Mouse (Mus musculus): Measurements from ENCODE around the gene Trim47. TPM values are rescaled to one million over a fixed set of nuclear protein-coding genes. Genes with fewer than 3 reads are reported as not detected.

The Trim47 gene
- polyA plus RNA-seq, 1 experiment from 2014 or later = 66.1 TPM

DNA sequence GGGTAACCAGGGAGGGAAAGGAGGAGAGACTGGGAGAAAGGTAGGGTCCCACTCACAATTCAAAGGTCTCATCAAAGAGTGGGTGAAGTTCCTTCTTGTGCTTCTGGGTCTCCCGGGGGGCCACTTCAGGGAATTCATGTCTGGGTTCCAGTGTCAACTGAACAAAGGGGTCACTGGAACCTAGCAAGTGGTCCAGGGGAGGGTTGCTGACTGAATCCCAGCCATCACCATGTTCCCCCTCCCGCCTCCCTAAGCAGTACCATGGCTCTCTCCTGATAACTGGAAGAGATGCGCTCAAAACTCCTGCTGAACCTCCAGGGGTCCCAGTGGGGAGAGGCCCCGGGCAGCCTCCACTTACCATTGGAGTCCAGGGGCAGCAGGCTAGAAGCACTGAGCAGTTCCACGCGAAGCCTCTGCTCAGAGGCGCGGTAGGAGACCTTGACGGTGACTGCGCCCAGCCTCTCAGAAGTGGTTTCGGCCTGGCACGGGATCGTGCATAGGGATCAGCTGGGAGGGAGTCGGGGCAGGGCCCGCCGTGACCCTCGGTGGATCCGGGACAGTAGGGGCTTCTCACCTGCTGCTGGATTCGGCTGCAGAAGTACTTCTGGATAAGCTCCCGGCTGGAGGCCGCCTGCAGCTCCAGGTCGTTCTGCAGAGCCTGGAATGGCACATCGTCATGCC, 62.7 kb downstream of the Trim47 start:
- Histone ChIP-seq H3K27ac (replicated peaks in 1 of 2; ENCODE audit: control insufficient read depth in 1 of 2, insufficient read depth in 1 of 2, low read depth in 2 of 2, low read length in 2 of 2) (no peak overlapping the region), H3K9me3 (ENCODE audit: control insufficient read depth, low read length) (no peaks in the 10 kb centered on the region), H3K4me1 (ENCODE audit: control insufficient read depth in 2 of 2, insufficient read depth in 2 of 2, low read length in 2 of 2) (no peaks in the 10 kb centered on the region; a peak in 1 of 4 replicates), H3K4me2 (ENCODE audit: low read length) (no peak overlapping the region), H3K4me3 (ENCODE audit: control insufficient read depth in 1 of 2, insufficient read depth in 1 of 2, low read depth in 1 of 2, low read length in 2 of 2) (no peak overlapping the region), H3K27me3 (ENCODE audit: control insufficient read depth, insufficient read depth, low read length) (no peaks in the 10 kb centered on the region), H3K36me3 (ENCODE audit: control insufficient read depth, insufficient read depth, low read length) (peaks cover 33% of the 10 kb centered on the region), H3K9ac (ENCODE audit: low read length) (no peak overlapping the region)
- 57% methylated on average over 23 of the region's 23 CpGs for WGBS
- no peak for ATAC-seq (ENCODE audit: insufficient number of reproducible peaks, insufficient read depth, low FRiP score, low read depth)

DNA sequence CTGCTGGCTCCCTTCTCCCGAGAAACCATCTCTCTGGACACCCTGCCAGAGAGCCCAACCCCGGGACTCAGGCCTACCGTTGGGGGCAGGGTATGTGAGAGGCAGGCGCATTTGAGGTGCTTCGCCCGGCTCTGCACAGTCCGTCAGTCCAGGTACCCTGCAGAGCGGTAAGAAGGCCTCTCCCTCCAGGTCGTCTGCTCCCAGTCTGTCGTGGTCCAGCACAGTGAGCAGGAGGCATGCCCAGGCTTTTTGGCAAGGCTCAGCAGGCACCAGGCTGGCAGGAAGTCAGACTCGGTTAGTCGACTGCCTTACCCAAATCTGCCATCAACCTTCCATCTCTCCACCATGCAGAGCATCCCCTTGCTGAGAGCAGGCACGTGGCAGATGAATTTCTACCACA, 63.4 kb downstream of the Trim47 start:
- Histone ChIP-seq H3K9ac (ENCODE audit: low read length) (no peak overlapping the region), H3K36me3 (ENCODE audit: control insufficient read depth, insufficient read depth, low read length) (peaks cover 41% of the 10 kb centered on the region), H3K27me3 (ENCODE audit: control insufficient read depth, insufficient read depth, low read length) (no peaks in the 10 kb centered on the region), H3K4me1 (ENCODE audit: control insufficient read depth in 2 of 2, insufficient read depth in 2 of 2, low read length in 2 of 2) (no peaks in the 10 kb centered on the region; a peak in 1 of 4 replicates), H3K4me3 (ENCODE audit: control insufficient read depth in 1 of 2, insufficient read depth in 1 of 2, low read depth in 1 of 2, low read length in 2 of 2) (no peak overlapping the region), H3K4me2 (ENCODE audit: low read length) (no peak overlapping the region), H3K9me3 (ENCODE audit: control insufficient read depth, low read length) (no peaks in the 10 kb centered on the region), H3K27ac (replicated peaks in 1 of 2; ENCODE audit: control insufficient read depth in 1 of 2, insufficient read depth in 1 of 2, low read depth in 2 of 2, low read length in 2 of 2) (no peak overlapping the region)
- no peak for ATAC-seq (ENCODE audit: insufficient number of reproducible peaks, insufficient read depth, low FRiP score, low read depth)
- WGBS = 55% methylated on average over 13 of the region's 13 CpGs

DNA sequence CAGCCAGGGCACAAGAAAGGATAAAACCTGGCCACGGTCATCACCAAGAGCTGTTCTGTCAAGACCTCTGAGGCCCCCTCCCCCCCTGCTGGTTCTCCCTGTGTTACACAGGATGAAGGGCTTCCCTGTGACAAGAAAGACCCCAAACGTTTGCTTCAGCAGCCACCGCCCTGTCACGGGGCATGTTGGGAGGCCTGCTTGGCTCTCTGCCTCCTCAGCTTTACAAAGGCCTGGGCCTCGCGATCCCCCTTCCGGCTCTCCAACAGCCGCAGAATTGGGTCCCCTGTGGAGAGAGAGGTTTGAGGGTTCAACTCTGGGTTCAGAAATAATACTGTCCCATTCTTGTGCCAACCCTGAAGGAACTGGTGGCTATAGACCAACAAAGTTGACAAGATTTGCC, 64.5 kb downstream of the Trim47 start:
- Histone ChIP-seq H3K4me2 (ENCODE audit: low read length) (no peak overlapping the region), H3K36me3 (ENCODE audit: control insufficient read depth, insufficient read depth, low read length) (peaks cover 51% of the 10 kb centered on the region), H3K9ac (ENCODE audit: low read length) (no peak overlapping the region), H3K27me3 (ENCODE audit: control insufficient read depth, insufficient read depth, low read length) (no peaks in the 10 kb centered on the region), H3K4me1 (ENCODE audit: control insufficient read depth in 2 of 2, insufficient read depth in 2 of 2, low read length in 2 of 2) (peaks cover 3 to 5% of the 10 kb centered on the region in 2 experiments; a peak in 3 of 4 replicates), H3K27ac (replicated peaks in 1 of 2; ENCODE audit: control insufficient read depth in 1 of 2, insufficient read depth in 1 of 2, low read depth in 2 of 2, low read length in 2 of 2) (no peak overlapping the region), H3K4me3 (ENCODE audit: control insufficient read depth in 1 of 2, insufficient read depth in 1 of 2, low read depth in 1 of 2, low read length in 2 of 2) (no peak overlapping the region), H3K9me3 (ENCODE audit: control insufficient read depth, low read length) (no peaks in the 10 kb centered on the region)
- ATAC-seq (ENCODE audit: insufficient number of reproducible peaks, insufficient read depth, low FRiP score, low read depth) = no peak
- WGBS = 69% methylated on average over 8 of the region's 8 CpGs

DNA sequence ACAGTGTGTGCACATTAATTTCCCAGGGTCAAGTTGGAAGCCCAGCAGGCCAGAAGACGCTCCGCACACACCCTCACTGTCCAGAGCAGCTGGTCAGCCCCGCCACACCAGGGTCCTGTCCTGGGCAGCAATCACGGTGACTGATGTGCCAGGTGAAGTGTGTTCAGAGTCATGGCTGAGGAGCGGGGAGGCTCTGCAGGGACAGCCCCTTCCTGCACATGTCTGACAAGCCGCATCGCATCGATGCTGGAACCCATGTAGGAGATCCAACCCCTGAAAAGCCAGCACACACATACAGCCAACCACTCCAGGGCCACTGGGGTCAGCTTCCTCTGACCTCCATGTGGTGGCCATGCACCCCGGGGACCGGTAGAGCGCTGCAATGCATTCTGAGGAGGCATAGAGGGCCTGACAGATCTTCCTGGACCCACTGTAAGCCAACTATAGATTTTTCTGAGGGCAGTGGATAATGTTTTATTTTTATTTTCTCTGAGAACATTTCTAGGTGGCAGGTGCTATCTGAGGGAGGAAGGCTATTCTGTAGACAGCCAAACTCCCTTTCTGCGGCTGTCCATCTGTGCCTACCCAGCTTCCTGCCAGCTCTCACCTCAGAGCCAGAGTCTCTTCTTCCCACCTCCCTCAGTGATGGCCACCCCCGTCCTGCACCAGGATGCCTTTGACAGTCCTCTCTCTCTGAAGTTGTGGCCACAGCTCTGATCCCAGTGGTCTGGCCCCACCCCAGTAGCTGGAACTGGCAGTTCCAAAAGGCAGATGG, 65.2 kb downstream of the Trim47 start:
- H3K27ac ChIP-seq (replicated peaks in 1 of 2; ENCODE audit: control insufficient read depth in 1 of 2, insufficient read depth in 1 of 2, low read depth in 2 of 2, low read length in 2 of 2) = no peak overlapping the region
- 89% methylated on average over 13 of the region's 13 CpGs for WGBS
- H3K9me3 ChIP-seq (ENCODE audit: control insufficient read depth, low read length) = no peaks in the 10 kb centered on the region
- H3K36me3 ChIP-seq (ENCODE audit: control insufficient read depth, insufficient read depth, low read length) = peaks cover 58% of the 10 kb centered on the region
- H3K4me3 ChIP-seq (ENCODE audit: control insufficient read depth in 1 of 2, insufficient read depth in 1 of 2, low read depth in 1 of 2, low read length in 2 of 2) = no peak overlapping the region
- H3K9ac ChIP-seq (ENCODE audit: low read length) = no peak overlapping the region
- H3K4me1 ChIP-seq (ENCODE audit: control insufficient read depth in 2 of 2, insufficient read depth in 2 of 2, low read length in 2 of 2) = peaks cover 10 to 12% of the 10 kb centered on the region in 2 experiments
- H3K27me3 ChIP-seq (ENCODE audit: control insufficient read depth, insufficient read depth, low read length) = no peaks in the 10 kb centered on the region
- no peak overlapping the region for H3K4me2 ChIP-seq (ENCODE audit: low read length)
- ATAC-seq (ENCODE audit: insufficient number of reproducible peaks, insufficient read depth, low FRiP score, low read depth) = no peak

DNA sequence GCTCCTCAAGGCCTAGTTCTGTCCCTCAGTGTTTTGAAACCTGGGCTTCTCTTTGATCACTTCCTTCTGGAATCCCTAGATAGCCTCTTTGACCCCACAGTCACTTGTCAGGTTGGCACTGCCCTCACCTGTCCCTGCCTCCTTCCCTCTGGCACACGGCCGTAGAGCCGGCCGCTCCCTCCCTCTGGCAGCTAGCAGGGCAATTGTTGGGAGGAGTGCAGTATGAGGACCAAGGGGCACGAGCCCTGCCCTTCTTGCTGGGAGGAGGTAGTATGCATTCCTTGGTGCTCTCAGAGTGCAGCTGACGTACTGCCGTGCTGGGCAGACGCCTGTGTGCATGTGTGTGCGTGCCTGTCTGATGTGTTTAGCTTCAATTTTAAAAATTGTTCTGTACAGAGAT, 66.4 kb downstream of the Trim47 start:
- no peak for ATAC-seq (ENCODE audit: insufficient number of reproducible peaks, insufficient read depth, low FRiP score, low read depth)
- 83% methylated on average over 9 of the region's 9 CpGs for WGBS

DNA sequence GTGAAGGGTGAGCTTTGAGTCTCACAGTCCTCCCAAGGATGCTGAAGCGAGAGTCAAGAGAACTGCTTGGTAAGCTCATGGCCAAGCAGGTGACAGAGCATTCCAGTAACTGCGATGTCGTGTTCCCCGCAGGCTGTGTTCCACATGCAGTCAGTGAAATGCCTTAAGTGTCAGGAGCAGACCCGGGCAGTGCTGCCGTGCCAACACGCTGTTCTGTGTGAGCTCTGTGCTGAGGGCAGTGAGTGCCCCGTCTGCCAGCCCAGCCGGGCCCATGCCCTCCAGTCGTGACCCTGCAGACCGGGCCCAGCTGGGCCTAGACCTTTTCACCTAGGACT, 67.4 kb downstream of the Trim47 start:
- H3K36me3 ChIP-seq (ENCODE audit: control insufficient read depth, insufficient read depth, low read length) = peaks cover 80% of the 10 kb centered on the region
- no peak for ATAC-seq (ENCODE audit: insufficient number of reproducible peaks, insufficient read depth, low FRiP score, low read depth)
- 94% methylated on average over 11 of the region's 11 CpGs for WGBS

More for the DNA sequence above, 66.4 kb downstream of the Trim47 start:
- Histone ChIP-seq H3K36me3 (ENCODE audit: control insufficient read depth, insufficient read depth, low read length) (peaks cover 70% of the 10 kb centered on the region), H3K4me1 (ENCODE audit: control insufficient read depth in 2 of 2, insufficient read depth in 2 of 2, low read length in 2 of 2) (peaks cover 13 to 16% of the 10 kb centered on the region in 2 experiments), H3K4me2 (ENCODE audit: low read length) (no peak overlapping the region), H3K27ac (replicated peaks in 1 of 2; ENCODE audit: control insufficient read depth in 1 of 2, insufficient read depth in 1 of 2, low read depth in 2 of 2, low read length in 2 of 2) (no peak overlapping the region), H3K4me3 (ENCODE audit: control insufficient read depth in 1 of 2, insufficient read depth in 1 of 2, low read depth in 1 of 2, low read length in 2 of 2) (no peak overlapping the region), H3K9ac (ENCODE audit: low read length) (no peak overlapping the region), H3K27me3 (ENCODE audit: control insufficient read depth, insufficient read depth, low read length) (no peaks in the 10 kb centered on the region), H3K9me3 (ENCODE audit: control insufficient read depth, low read length) (no peaks in the 10 kb centered on the region)

DNA sequence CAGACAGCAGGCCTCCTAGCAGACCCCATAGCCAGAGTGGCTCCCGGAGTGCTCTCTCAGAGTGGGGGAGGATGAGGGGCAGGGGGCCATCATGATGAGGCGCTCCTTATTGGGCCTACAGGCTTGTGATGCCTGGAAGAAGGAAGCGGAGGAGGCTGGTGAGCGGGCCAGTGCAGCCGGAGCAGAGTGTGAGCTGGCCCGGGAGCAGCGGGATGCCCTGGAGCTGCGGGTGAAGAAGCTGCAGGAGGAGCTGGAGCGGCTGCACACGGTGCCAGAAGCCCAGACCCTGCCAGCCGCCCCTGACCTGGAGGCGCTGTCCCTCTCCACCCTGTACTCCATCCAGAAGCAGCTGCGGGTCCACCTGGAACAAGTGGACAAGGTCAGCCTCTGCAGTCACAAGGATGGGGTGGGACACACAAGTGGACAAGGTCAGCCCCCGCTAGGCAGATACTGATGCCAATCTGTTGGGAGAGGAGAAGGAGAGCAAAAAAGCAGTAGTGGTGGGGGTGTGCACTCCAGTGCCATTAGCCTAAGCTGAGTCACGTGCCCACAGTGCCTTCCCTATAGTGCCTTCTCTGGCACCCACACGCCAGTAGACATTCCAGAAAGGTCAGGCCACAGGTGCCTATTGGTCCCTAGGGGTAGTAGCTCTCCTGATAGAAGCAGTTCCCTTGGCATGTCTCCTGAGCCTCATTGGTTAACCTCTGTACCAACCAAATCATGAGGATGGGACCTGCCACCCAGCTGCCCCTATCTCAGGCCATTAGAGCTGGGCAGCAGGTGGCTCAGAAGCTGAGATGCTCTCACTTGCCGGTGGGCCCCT, 67.9 kb downstream of the Trim47 start:
- H3K4me1 ChIP-seq (ENCODE audit: control insufficient read depth in 2 of 2, insufficient read depth in 2 of 2, low read length in 2 of 2) = peaks cover 13 to 16% of the 10 kb centered on the region in 2 experiments
- no peak for ATAC-seq (ENCODE audit: insufficient number of reproducible peaks, insufficient read depth, low FRiP score, low read depth)
- WGBS = 86% methylated on average over 17 of the region's 17 CpGs
- H3K4me2 ChIP-seq (ENCODE audit: low read length) = no peak overlapping the region
- H3K36me3 ChIP-seq (ENCODE audit: control insufficient read depth, insufficient read depth, low read length) = peaks cover 86% of the 10 kb centered on the region
- H3K27ac ChIP-seq (replicated peaks in 1 of 2; ENCODE audit: control insufficient read depth in 1 of 2, insufficient read depth in 1 of 2, low read depth in 2 of 2, low read length in 2 of 2) = no peak overlapping the region
- no peaks in the 10 kb centered on the region for H3K9me3 ChIP-seq (ENCODE audit: control insufficient read depth, low read length)
- no peaks in the 10 kb centered on the region for H3K27me3 ChIP-seq (ENCODE audit: control insufficient read depth, insufficient read depth, low read length)
- no peak overlapping the region for H3K4me3 ChIP-seq (ENCODE audit: control insufficient read depth in 1 of 2, insufficient read depth in 1 of 2, low read depth in 1 of 2, low read length in 2 of 2)
- no peak overlapping the region for H3K9ac ChIP-seq (ENCODE audit: low read length)

More for the DNA sequence above, 67.4 kb downstream of the Trim47 start:
- no peak overlapping the region for H3K27ac ChIP-seq (replicated peaks in 1 of 2; ENCODE audit: control insufficient read depth in 1 of 2, insufficient read depth in 1 of 2, low read depth in 2 of 2, low read length in 2 of 2)
- H3K4me3 ChIP-seq (ENCODE audit: control insufficient read depth in 1 of 2, insufficient read depth in 1 of 2, low read depth in 1 of 2, low read length in 2 of 2) = no peak overlapping the region
- H3K27me3 ChIP-seq (ENCODE audit: control insufficient read depth, insufficient read depth, low read length) = no peaks in the 10 kb centered on the region
- no peaks in the 10 kb centered on the region for H3K9me3 ChIP-seq (ENCODE audit: control insufficient read depth, low read length)
- peaks cover 13 to 16% of the 10 kb centered on the region in 2 experiments for H3K4me1 ChIP-seq (ENCODE audit: control insufficient read depth in 2 of 2, insufficient read depth in 2 of 2, low read length in 2 of 2)
- no peak overlapping the region for H3K9ac ChIP-seq (ENCODE audit: low read length)
- H3K4me2 ChIP-seq (ENCODE audit: low read length) = no peak overlapping the region
